Mouse (Mus musculus) small intestine, adult 2 months (tissue): ENCODE data around the gene Dse.

Experiments used
- CTCF ChIP-seq: fragments of 200-500 bp; IDR thresholded peaks from 2 replicates; pipeline ENCODE4 v1.5.1; 2012; ENCODE audit warnings: low read depth, mild to moderate bottlenecking, control low read depth, inconsistent platforms, low read length, moderate library complexity, mixed read lengths; ENCODE audit not compliant: insufficient replicate concordance, insufficient read length; ENCODE audit errors: extremely low read depth
- POLR2A ChIP-seq: fragments of 200-500 bp; IDR thresholded peaks from 2 replicates; pipeline ENCODE4 v1.6.1; 2012; ENCODE audit warnings: low read depth, mild to moderate bottlenecking, control low read depth, inconsistent platforms, low read length, moderate library complexity

DNA sequence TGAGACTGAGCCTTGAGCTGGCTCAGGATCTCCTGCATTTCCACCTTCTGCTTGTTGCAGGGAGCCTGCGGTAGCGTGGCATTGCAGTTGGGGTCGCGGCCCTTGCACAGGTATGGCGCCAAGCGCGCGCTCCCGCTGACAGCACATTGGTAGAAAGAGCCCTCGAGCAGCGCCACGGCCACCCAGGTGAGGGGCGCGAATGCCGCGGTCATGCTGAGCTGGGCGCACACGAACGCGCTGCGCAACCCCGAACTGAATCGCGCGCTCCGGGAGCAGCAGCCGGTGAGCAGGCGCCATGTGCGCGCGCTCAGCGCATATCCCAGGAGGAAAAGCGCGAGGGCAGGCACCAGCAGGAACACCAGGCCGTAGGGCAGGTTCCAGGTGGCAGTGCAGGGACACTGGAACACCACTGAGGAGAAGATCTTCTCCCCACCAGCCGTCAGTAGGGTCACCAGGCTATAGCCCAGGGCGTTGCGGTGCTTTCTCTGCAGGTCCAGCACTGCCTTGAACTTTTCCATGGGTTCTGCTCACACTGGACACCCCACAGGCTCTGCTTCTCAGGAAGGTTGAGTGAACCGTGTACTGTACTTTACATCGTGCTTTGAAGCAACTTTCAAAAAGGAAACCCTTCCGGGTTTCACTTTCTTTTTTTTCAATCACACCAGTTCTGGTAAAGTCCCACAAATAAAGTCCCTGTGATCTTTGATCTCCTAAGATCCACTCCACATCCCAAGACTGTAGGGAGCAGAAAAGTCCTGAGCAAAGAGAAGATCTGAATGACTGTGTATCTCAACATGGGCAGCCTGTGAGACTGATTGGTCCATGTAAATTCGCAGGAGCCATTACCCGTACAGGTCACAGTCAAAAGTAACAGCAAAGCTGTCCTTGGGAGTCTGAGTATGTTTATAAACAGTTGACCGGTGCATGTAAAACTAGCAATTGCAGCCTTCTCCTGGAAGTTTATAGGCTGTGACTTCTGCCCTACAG lies 79.8 kb downstream of the Dse start, which contains the start of gene Calhm6:
- TF ChIP-seq CTCF (no peak), POLR2A (no peak)
